Mouse (Mus musculus): ENCODE measurements around the gene Rhbdl3. TPM values are rescaled to one million over a fixed set of nuclear protein-coding genes. Genes with fewer than 3 reads are reported as not detected.

The Rhbdl3 gene
- 4.6 and 5.4 TPM in 2 replicates for polyA plus RNA-seq (2014; fragmentation: Nextera tagmentation; extraction: Ambion mirVana)

DNA sequence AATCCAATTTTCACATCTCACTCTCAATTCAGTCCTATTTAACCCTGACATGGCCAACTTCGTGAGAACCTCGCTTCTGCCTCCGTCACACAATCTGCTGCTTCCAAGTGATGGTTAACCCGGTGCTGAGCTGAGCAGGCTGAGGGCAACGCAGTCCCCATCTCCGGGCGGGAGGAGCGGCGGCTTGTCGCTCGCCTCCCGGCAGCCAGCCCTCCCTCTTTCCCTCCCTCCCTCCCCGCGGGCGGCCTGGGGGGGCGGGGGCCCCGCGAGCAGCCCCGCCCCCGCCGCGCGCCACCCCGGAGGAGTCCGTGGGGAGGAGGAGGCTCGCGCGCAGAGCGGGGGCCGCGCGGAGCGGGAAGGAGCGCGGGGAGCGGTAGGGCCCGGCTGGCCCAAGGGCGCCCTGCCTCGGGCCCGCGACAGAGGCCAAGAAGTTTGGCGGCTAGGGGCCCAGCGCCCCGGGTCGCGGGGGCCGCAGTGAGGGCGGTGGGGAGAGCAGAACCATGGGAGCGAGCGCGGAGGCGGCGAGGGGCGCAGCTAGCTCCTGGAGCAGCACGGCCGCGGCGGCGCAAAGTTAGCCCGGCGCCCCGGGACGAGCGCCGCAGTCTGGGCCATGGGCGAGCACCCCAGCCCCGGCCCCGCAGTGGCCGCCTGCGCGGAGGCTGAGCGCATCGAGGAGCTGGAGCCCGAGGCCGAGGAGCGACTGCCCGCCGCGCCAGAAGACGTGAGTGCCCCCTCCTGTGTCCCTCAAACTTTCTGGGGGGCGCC, at the start of gene Rhbdl3:
Rhbdl3 (plus strand) TSS at position 362 of the 765 bp plus-strand sequence.
- under 1% methylated on average over 73 of the region's 81 CpGs for WGBS
- no peaks in the 10 kb centered on the region for H3K9me3 ChIP-seq (ENCODE audit: control insufficient read depth, low read length)
- H3K4me3 ChIP-seq (replicated peaks; ENCODE audit: low read length), result peak within 1 kb of the TSS; percentile 75
- peak; percentile 55 for DNase-seq (ENCODE audit: low spot score)
- H3K36me3 ChIP-seq (replicated peaks; ENCODE audit: control insufficient read depth, insufficient read depth), result no peaks in the 10 kb centered on the region
- no peaks in the 10 kb centered on the region for H3K27me3 ChIP-seq (ENCODE audit: control insufficient read depth, insufficient read depth, low read length)
- peak within 1 kb of the TSS; percentile 78 for H3K9ac ChIP-seq
- H3K4me2 ChIP-seq (replicated peaks), result peak within 1 kb of the TSS; percentile 100
- peak within 1 kb of the TSS; percentile 69 for H3K27ac ChIP-seq
- H3K4me1 ChIP-seq (replicated peaks; ENCODE audit: control insufficient read depth, insufficient read depth, low read length), result peaks cover 23% of the 10 kb centered on the region
- peak; percentile 68 for ATAC-seq (ENCODE audit: low FRiP score)

DNA sequence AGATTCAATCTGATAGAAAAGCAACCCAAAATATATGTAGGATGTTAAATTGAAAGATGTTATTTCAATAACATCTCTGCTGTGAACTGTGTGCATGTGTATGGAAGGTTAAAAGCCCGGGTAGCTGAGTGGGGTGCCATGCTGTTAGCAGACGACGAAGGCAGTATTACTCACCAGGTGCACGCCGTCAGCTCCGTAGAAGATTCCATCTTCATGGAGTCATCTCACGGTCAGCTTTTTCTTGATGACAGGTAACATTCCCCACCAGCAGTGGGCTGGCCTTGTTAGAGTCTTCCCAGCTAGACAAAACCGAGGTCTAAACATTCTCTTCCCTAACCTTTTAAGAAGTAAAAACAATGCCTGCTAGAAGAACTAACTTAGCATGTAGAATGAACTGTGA, 36.6 kb upstream of the Rhbdl3 start:
- Histone ChIP-seq H3K27me3 (ENCODE audit: control insufficient read depth, insufficient read depth, low read length) (no peaks in the 10 kb centered on the region), H3K36me3 (replicated peaks; ENCODE audit: control insufficient read depth, insufficient read depth) (peaks cover 70% of the 10 kb centered on the region), H3K27ac (no peak overlapping the region), H3K4me2 (replicated peaks) (no peak overlapping the region), H3K9me3 (ENCODE audit: control insufficient read depth, low read length) (no peaks in the 10 kb centered on the region), H3K4me1 (replicated peaks; ENCODE audit: control insufficient read depth, insufficient read depth, low read length) (no peaks in the 10 kb centered on the region), H3K4me3 (replicated peaks; ENCODE audit: low read length) (no peak overlapping the region), H3K9ac (no peak overlapping the region)
- 94% methylated on average over 8 of the region's 8 CpGs for WGBS
- no peak for ATAC-seq (ENCODE audit: low FRiP score)
- no peak for DNase-seq (ENCODE audit: low spot score)

DNA sequence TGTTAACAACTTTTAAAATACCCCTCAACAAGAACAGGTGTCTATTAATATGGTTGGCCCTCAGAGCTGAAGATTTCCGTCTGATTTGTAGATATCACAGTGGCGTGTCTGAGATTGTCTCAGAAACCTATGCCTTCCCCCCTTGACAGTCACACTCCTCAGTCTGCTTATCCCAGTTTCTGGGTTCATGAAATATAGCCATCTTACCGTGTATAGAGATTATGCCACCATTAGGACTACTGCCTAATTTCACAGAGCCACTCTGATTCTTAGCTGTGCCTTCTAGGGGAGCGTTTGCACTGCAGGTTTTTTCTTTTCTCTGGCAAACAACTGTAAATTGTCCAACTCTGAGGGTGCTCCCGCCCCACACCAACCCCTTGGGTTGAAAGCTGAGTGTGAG, 29.6 kb upstream of the Rhbdl3 start:
- Histone ChIP-seq H3K4me2 (replicated peaks) (no peak overlapping the region), H3K4me3 (replicated peaks; ENCODE audit: low read length) (no peak overlapping the region), H3K9ac (no peak overlapping the region), H3K27me3 (ENCODE audit: control insufficient read depth, insufficient read depth, low read length) (no peaks in the 10 kb centered on the region), H3K27ac (no peak overlapping the region), H3K36me3 (replicated peaks; ENCODE audit: control insufficient read depth, insufficient read depth) (peaks cover 25% of the 10 kb centered on the region), H3K9me3 (ENCODE audit: control insufficient read depth, low read length) (no peaks in the 10 kb centered on the region), H3K4me1 (replicated peaks; ENCODE audit: control insufficient read depth, insufficient read depth, low read length) (no peaks in the 10 kb centered on the region)
- ATAC-seq (ENCODE audit: low FRiP score) (no peak), DNase-seq (ENCODE audit: low spot score) (no peak)
- 88% methylated on average over 5 of the region's 5 CpGs for WGBS

DNA sequence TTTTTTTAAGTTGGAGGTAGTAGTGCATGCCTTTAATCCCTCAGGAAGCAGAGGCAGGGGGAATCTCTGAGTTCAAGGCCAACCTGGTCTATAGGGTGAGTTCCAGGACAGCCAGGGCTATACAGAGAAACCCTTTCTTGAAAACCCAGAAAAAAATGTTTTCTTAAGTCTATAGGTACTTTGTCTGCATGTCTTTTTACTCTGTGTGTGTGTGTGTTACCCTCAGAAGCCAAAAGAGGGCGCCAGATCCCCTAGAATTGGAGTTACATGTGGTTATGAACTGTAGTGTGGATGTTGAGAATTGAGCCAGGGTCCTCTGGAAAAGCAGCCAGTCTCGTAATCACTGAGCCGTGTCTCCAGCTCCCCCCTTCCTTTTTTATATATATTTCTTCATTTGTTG, 25.7 kb upstream of the Rhbdl3 start:
- H3K9ac ChIP-seq, result no peak overlapping the region
- no peaks in the 10 kb centered on the region for H3K4me1 ChIP-seq (replicated peaks; ENCODE audit: control insufficient read depth, insufficient read depth, low read length)
- H3K4me3 ChIP-seq (replicated peaks; ENCODE audit: low read length), result no peak overlapping the region
- no peak overlapping the region for H3K27ac ChIP-seq
- ATAC-seq (ENCODE audit: low FRiP score), result no peak
- H3K27me3 ChIP-seq (ENCODE audit: control insufficient read depth, insufficient read depth, low read length), result no peaks in the 10 kb centered on the region
- 67% methylated on average over 3 of the region's 3 CpGs for WGBS
- H3K36me3 ChIP-seq (replicated peaks; ENCODE audit: control insufficient read depth, insufficient read depth), result no peaks in the 10 kb centered on the region
- DNase-seq (ENCODE audit: low spot score), result no peak
- no peaks in the 10 kb centered on the region for H3K9me3 ChIP-seq (ENCODE audit: control insufficient read depth, low read length)
- no peak overlapping the region for H3K4me2 ChIP-seq (replicated peaks)

DNA sequence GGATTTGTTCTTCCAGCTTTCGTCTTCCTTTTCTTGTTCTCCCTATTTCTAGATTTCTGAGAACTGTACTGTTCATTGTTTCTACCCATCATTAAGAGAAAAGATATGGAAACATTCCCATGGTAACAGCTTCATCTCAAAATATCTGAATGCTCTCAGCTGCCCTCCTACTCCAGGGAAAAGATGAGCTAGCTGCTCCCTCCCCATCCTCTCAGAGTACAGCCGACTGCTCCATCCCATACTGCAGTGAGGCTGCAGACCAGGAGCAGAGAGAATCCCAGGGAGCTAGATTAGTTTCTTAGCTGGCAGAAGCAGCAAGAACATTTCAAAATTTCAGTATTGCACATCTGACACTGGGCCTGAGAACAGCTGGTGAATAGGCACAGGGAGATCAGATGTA, 22.7 kb upstream of the Rhbdl3 start:
- Histone ChIP-seq H3K4me1 (replicated peaks; ENCODE audit: control insufficient read depth, insufficient read depth, low read length) (no peaks in the 10 kb centered on the region), H3K4me3 (replicated peaks; ENCODE audit: low read length) (no peak overlapping the region), H3K9ac (no peak overlapping the region), H3K27me3 (ENCODE audit: control insufficient read depth, insufficient read depth, low read length) (no peaks in the 10 kb centered on the region), H3K27ac (no peak overlapping the region), H3K9me3 (ENCODE audit: control insufficient read depth, low read length) (no peaks in the 10 kb centered on the region), H3K36me3 (replicated peaks; ENCODE audit: control insufficient read depth, insufficient read depth) (no peaks in the 10 kb centered on the region), H3K4me2 (replicated peaks) (no peak overlapping the region)
- 73% methylated on average over 2 of the region's 2 CpGs for WGBS
- DNase-seq (ENCODE audit: low spot score) (no peak), ATAC-seq (ENCODE audit: low FRiP score) (no peak)

DNA sequence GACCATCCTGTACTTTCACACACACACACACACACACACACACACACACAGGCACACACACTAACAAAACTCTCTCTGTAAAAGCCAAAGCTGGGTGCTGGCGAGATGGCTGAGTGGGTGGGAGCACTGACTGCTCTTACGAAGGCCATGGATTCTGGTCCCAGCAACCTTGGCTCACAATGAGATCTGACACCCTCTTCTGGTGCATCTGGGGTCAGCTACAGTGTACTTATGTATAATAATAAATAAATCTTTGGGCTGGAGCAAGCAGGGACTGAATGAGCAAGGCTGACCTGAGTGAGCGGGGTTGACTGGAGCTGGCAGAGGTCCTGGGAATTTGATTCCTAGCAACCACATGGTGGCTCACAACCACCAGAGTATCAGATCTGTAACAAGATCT, 16.9 kb upstream of the Rhbdl3 start:
- Histone ChIP-seq H3K4me2 (replicated peaks) (no peak overlapping the region), H3K4me1 (replicated peaks; ENCODE audit: control insufficient read depth, insufficient read depth, low read length) (no peaks in the 10 kb centered on the region), H3K9ac (no peak overlapping the region), H3K27me3 (ENCODE audit: control insufficient read depth, insufficient read depth, low read length) (no peaks in the 10 kb centered on the region), H3K36me3 (replicated peaks; ENCODE audit: control insufficient read depth, insufficient read depth) (no peaks in the 10 kb centered on the region), H3K27ac (no peak overlapping the region), H3K9me3 (ENCODE audit: control insufficient read depth, low read length) (no peaks in the 10 kb centered on the region), H3K4me3 (replicated peaks; ENCODE audit: low read length) (no peak overlapping the region)
- no peak for DNase-seq (ENCODE audit: low spot score)
- 67% methylated on average over 3 of the region's 3 CpGs for WGBS
- ATAC-seq (ENCODE audit: low FRiP score), result no peak

DNA sequence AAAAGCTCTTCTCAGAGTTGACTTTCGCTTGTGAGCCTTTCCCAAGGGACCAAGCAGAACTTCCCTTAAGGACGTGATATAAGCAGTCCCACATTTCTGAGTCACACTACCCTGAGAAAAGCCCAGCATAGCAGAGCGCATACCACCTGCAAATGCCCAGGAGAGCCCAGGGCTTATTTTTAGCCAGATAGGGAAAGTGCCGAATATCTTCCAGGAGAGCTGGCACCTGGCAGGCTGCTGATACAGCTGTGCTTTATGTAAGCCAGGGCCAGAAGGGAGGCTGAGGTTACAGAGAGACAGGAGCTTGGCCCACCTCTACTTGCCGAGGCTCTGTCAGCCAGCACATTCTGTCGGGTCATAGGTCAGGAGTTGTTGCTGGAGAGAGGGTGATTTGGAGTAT, 16.1 kb upstream of the Rhbdl3 start:
- Histone ChIP-seq H3K27me3 (ENCODE audit: control insufficient read depth, insufficient read depth, low read length) (no peaks in the 10 kb centered on the region), H3K4me3 (replicated peaks; ENCODE audit: low read length) (no peak overlapping the region), H3K9me3 (ENCODE audit: control insufficient read depth, low read length) (no peaks in the 10 kb centered on the region), H3K36me3 (replicated peaks; ENCODE audit: control insufficient read depth, insufficient read depth) (no peaks in the 10 kb centered on the region), H3K27ac (no peak overlapping the region), H3K4me2 (replicated peaks) (no peak overlapping the region), H3K4me1 (replicated peaks; ENCODE audit: control insufficient read depth, insufficient read depth, low read length) (peaks cover 5% of the 10 kb centered on the region), H3K9ac (no peak overlapping the region)
- ATAC-seq (ENCODE audit: low FRiP score) (no peak), DNase-seq (ENCODE audit: low spot score) (no peak)
- 48% methylated on average over 6 of the region's 6 CpGs for WGBS

DNA sequence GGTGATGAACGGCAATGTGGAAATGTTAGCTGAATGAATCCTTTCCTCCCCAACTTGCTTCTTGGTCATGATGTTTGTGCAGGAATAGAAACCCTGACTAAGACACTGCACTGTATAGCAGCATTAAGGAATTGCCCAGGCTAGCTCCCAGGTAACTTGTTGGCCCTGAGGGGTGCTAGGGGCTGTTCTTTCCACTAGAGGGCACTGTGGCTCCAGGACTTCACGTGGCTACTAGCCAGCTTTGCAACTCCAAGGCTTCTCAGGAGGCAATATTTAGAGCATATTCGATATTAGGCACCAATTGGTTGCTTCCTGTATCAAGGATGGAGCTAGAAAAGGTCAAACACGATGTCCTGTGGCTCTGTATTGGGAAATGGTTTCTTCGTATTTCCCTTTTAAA, 13.6 kb upstream of the Rhbdl3 start:
- Histone ChIP-seq H3K4me2 (replicated peaks) (no peak overlapping the region), H3K4me3 (replicated peaks; ENCODE audit: low read length) (no peak overlapping the region), H3K9me3 (ENCODE audit: control insufficient read depth, low read length) (no peaks in the 10 kb centered on the region), H3K27me3 (ENCODE audit: control insufficient read depth, insufficient read depth, low read length) (no peaks in the 10 kb centered on the region), H3K27ac (no peak overlapping the region), H3K9ac (no peak overlapping the region), H3K36me3 (replicated peaks; ENCODE audit: control insufficient read depth, insufficient read depth) (no peaks in the 10 kb centered on the region), H3K4me1 (replicated peaks; ENCODE audit: control insufficient read depth, insufficient read depth, low read length) (peaks cover 13% of the 10 kb centered on the region)
- peak; percentile 91 for DNase-seq (ENCODE audit: low spot score)
- 17% methylated on average over 5 of the region's 5 CpGs for WGBS
- ATAC-seq (ENCODE audit: low FRiP score), result no peak

DNA sequence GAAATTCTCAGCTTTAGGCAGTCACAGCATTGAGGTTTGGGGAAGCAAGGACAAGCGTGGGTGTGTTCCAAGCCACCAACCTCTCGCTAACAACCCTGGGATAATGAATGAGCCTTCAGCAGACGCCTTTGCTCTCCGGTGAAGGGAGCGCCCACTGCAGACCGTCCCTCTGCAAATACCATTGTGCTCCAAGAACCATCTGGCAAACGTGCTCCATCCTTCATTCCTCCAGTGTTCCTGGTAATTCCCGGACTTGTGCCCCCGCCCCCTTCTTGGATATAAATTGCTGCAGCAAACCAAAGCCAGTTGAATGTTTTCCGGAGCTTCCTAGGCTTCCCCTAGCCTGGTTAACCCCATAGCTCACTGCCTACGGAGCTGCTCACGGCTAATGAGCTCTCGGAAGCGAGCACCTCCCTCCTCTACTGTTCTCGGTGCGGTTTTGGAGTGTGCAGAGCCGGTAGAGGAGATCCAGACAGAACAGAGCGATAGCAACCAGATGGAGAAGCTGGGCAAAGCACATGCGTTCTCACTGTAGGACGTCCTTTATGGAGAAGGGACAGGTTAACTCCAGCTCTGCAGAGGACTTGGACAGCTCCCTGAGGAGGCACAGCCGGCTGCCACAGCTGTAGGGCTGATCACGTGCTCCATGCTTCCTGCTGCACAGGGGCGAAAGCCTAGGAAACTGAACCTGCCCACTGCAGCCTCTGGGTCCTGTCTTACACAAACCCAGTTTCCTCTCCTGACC, 10.8 kb upstream of the Rhbdl3 start:
- DNase-seq (ENCODE audit: low spot score), result peak; percentile 74
- under 1% methylated on average over 23 of the region's 23 CpGs for WGBS

More for the DNA sequence above, 10.8 kb upstream of the Rhbdl3 start:
- Histone ChIP-seq H3K27ac (peak overlapping the region; percentile 94), H3K36me3 (replicated peaks; ENCODE audit: control insufficient read depth, insufficient read depth) (no peaks in the 10 kb centered on the region), H3K9me3 (ENCODE audit: control insufficient read depth, low read length) (no peaks in the 10 kb centered on the region), H3K4me2 (replicated peaks) (peak overlapping the region; percentile 61), H3K4me1 (replicated peaks; ENCODE audit: control insufficient read depth, insufficient read depth, low read length) (peaks cover 13% of the 10 kb centered on the region), H3K9ac (peak overlapping the region; percentile 60), H3K27me3 (ENCODE audit: control insufficient read depth, insufficient read depth, low read length) (no peaks in the 10 kb centered on the region), H3K4me3 (replicated peaks; ENCODE audit: low read length) (peak overlapping the region; percentile 30)
- peak; percentile 80 for ATAC-seq (ENCODE audit: low FRiP score)

All from hindbrain, embryonic 14.5 days (tissue).